Mouse (Mus musculus) bone marrow macrophage, adult 2 months (primary cell): ENCODE measurements around the gene Lce1b.

Experiments
- CTCF ChIP-seq: IDR thresholded peaks from 2 replicates; pipeline ENCODE4 v1.5.1; 2012; ENCODE audit warnings: low read depth, mild to moderate bottlenecking, low read length, moderate library complexity
- POLR2A ChIP-seq: IDR thresholded peaks from 2 replicates; pipeline ENCODE4 v1.6.1; 2012; ENCODE audit warnings: mild to moderate bottlenecking, low read depth, low read length, borderline replicate concordance

DNA sequence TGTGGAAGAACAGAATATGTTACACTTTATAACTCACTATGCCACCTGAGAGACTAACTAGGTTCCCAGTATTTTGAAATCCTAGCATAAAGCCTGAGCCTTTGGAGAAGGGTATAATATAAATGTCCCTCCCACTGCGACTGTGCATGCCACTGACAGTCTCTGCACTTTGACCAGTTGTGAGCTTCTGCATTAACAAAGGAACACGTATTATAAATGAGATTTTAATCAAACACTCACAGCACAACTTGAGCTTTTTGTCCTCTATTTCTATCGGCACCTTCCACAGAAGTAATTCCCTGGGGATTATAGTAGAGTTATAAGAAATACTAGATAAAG, 18.1 kb downstream of the Lce1b start:
- TF ChIP-seq CTCF = no peak
- no peak for TF ChIP-seq POLR2A
